Mouse (Mus musculus): ENCODE data around the gene Dhdds.

The Dhdds gene

DNA sequence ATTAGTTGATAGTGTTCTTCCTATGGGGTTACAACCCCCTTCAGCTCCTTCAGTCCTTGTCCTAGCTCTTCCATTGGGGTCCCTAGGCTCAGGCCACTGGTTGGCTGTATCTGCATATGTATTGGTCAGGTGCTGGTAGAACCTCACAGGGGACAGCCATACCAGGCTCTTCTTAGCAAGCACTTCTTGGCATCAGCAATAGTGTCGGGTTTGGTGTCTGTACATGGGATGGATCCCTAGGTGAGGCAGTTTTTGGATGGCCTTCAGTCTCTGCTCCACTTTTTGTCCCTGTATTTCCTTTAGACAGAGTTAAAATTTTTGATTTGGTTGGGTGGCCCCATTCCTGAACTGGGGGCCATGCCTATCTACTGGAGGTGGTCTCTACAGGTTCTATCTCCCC lies 41.8 kb downstream of the Dhdds start:
- no peak for DNase-seq (ENCODE audit: low spot score in 2 of 2)

DNA sequence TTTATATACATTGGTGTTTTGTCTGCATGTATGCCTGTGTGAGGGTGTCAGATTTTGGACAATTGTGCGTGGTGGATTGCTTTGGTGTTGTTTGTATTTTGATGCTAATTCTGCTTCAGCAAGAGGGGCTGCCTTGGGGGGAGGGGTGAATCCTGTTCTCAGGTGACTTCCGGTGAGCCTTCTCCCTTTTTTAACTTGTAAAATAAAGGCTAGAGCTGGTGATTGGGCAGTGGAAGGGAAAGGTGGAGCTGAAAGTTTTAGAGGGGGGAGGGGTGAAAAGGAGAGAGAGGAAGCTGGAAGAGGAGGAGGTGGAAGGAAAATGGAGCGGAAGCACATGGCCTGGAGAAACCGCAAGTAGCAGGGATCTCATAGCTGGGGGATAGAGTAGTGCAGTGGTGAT lies 44.4 kb downstream of the Dhdds start:
- DNase-seq (ENCODE audit: low spot score in 2 of 2) = no peak

GRCm38 (mm10) chr4:133946736-133947135 lies 54.0 kb downstream of the Dhdds start:
- no peak for DNase-seq (ENCODE audit: low spot score in 2 of 2)

DNA sequence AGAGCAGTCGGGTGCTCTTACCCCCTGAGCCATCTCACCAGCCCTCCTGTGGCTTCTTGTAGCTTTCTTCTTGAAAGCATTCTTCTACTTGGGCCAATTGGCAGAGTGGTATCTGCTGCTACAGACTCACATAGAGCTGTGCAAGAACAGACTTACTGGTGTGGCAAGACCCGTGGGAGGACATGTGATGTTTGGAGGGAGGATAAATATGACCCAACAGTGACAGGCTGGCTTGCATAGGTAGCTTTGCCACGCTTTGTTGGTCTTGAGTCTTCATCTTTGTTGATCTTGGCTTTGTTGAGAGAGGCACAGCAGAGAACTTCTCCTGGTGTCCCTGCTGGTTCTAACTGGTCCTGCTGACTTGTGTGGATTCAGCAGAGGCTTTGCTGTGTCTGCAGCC lies 56.9 kb downstream of the Dhdds start:
- DNase-seq (ENCODE audit: low spot score in 2 of 2) = no peak

- no peak for DNase-seq (ENCODE audit: low spot score in 2 of 2)
Measured at GRCm38 (mm10) chr4:133942679-133943078, 58.0 kb downstream of the Dhdds start.

DNA sequence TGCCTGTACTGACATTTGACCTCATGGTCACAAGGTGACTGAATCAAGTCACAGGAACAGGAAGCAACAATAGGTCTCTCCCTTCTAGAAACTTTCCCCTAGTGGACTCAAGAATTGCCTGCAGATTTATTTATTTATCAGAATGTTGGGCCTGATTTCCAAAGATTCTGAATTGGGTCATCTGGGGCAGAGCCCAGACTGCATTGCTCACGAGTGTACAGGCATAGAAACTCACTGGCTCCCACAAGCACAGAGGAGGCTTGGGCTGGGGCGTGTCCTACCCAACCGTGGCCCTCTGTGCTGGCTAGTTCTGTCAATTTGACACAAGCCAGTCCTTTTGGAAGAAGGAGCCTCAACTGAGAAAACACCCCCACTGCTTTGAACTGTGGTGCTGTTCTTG lies 59.1 kb downstream of the Dhdds start:
- no peak for DNase-seq (ENCODE audit: low spot score in 2 of 2)

- no peak for DNase-seq (ENCODE audit: low spot score in 2 of 2)
Measured at GRCm38 (mm10) chr4:133940386-133941260, 60.1 kb downstream of the Dhdds start.

- no peak for DNase-seq (ENCODE audit: low spot score in 2 of 2)
Measured at GRCm38 (mm10) chr4:133938077-133938476, 62.6 kb downstream of the Dhdds start.

GRCm38 (mm10) chr4:133931785-133932184 lies 68.9 kb downstream of the Dhdds start:
- no peak for DNase-seq (ENCODE audit: low spot score in 2 of 2)

- DNase-seq (ENCODE audit: low spot score in 2 of 2) = no peak
Measured at GRCm38 (mm10) chr4:133931349-133931748, 69.4 kb downstream of the Dhdds start.

GRCm38 (mm10) chr4:133929278-133929670 lies 71.4 kb downstream of the Dhdds start:
- DNase-seq (ENCODE audit: low spot score in 2 of 2) = no peak

DNA sequence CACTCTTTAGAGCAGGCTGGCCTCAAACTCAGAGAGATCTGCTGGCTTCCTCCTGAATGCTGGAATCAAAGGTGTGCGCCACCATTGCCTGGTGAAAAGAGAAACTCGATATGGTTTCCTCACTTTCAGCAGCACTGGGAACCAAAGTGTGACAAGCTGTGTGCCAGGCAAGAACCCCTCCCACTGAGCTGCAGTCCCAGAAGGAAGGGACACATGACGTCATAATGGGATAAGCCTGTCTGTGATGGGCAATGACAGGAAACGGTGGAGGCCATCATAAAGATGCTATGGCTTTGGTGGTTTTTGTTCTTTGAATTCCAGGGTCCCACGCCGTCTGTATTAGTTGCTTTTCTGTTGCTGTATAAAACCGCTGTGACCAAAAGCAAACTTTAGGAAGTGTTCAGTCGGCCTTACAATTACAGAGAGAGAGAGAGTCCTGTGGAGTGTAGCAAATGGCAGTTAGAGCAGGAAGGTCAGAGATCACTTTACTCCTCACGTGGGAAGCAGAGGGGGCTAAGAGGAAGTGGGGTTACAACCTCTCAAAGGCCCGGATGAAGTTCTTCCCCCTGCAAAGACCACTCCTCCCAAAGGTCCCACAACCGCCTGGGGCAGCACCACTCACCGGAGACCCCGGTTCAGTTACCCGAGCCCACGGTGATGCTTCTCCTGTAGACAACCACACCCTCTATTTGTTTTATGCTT lies 72.0 kb downstream of the Dhdds start:
- no peak for DNase-seq (ENCODE audit: low spot score in 2 of 2)

- DNase-seq (ENCODE audit: low spot score in 2 of 2) = no peak
Measured at GRCm38 (mm10) chr4:133925204-133925603, 75.5 kb downstream of the Dhdds start.

DNA sequence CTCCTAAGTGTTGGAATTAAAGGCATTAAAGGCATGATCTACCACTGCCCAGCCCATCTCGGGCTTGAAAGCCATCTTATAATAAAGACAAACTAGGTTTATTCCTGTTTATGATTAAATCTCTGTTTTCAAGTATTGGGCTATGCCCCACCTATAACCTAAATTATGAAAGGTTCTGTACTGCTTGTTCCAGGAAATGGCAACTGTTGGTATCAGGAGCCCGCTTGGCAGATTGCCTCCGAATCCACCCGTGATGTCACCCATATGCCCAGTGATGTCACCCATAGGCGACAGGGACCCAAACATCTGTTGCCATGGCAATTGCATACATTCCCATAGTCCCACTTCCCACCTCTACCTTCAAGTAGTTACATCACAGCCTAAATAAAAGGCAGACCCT lies 77.0 kb downstream of the Dhdds start:
- no peak for DNase-seq (ENCODE audit: low spot score in 2 of 2)

All from cerebellum, postnatal 4 days (tissue).